Mouse (Mus musculus): Measurements from ENCODE around the gene Wwc2. TPM values are rescaled to one million over a fixed set of nuclear protein-coding genes. Genes with fewer than 3 reads are reported as not detected.
A peak's percentile ranks its signal among the peaks of the same experiment; 100 is the strongest.

Wwc2 gene
- polyA plus RNA-seq, 1 experiment from 2014 or later, result 7.7 TPM

- 88% methylated on average over 6 of the region's 6 CpGs for WGBS
- Histone ChIP-seq H3K36me3 (replicated peaks; ENCODE audit: control insufficient read depth, insufficient read depth) (no peaks in the 10 kb centered on the region), H3K4me2 (replicated peaks) (no peak overlapping the region), H3K4me3 (replicated peaks; ENCODE audit: low read length) (no peak overlapping the region), H3K27me3 (ENCODE audit: control insufficient read depth, insufficient read depth, low read length) (no peaks in the 10 kb centered on the region), H3K9me3 (ENCODE audit: control insufficient read depth, low read length) (no peaks in the 10 kb centered on the region), H3K9ac (no peak overlapping the region), H3K4me1 (replicated peaks; ENCODE audit: control insufficient read depth, insufficient read depth, low read length) (peaks cover 3% of the 10 kb centered on the region; the same call in 1 of the 2 replicates), H3K27ac (no peak overlapping the region)
- DNase-seq (ENCODE audit: low spot score), result no peak
- ATAC-seq (ENCODE audit: low FRiP score), result no peak
Measured at GRCm38 (mm10) chr8:47995391-47995790, 4.7 kb upstream of the Wwc2 start.

DNA sequence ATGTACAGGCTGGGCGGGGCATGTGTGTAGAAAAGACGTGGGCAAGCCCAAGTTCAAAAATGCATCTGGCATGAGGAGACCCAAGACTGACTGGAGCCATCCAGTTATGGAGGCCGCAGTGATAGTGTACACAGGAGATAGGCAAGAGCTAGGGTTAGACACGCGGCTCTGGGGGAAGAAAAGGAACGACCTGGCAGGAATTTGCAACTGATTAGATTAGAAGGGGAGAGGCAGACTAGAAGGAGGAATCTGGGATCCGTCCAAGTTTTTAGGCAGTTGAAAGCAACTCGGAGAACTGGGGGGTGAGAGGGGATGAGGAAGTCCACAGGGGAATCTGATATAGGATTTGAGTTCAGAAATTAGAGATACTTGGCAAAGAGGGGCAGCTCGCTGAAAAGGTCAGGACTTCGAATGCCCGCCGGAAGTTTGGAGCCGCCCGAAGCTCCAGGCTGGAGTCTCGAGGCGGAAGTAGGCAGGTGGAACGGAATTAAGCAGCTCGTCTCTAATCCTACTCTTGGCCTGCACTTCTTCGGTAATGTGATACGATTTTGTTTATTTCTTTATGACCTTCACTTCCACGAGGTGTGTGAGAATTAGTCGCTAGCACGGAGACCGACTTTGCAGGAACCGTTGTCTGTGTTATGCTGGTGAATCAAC lies 4.0 kb upstream of the Wwc2 start:
- 79% methylated on average over 25 of the region's 25 CpGs for WGBS
- peaks cover 3% of the 10 kb centered on the region; the same call in 1 of the 2 replicates for H3K4me1 ChIP-seq (replicated peaks; ENCODE audit: control insufficient read depth, insufficient read depth, low read length)
- no peak overlapping the region for H3K4me2 ChIP-seq (replicated peaks)
- H3K9ac ChIP-seq, result no peak overlapping the region
- no peak overlapping the region for H3K4me3 ChIP-seq (replicated peaks; ENCODE audit: low read length)
- no peaks in the 10 kb centered on the region for H3K36me3 ChIP-seq (replicated peaks; ENCODE audit: control insufficient read depth, insufficient read depth)
- H3K27me3 ChIP-seq (ENCODE audit: control insufficient read depth, insufficient read depth, low read length), result no peaks in the 10 kb centered on the region
- ATAC-seq (ENCODE audit: low FRiP score) (no peak), DNase-seq (ENCODE audit: low spot score) (no peak)
- H3K27ac ChIP-seq, result no peak overlapping the region
- H3K9me3 ChIP-seq (ENCODE audit: control insufficient read depth, low read length), result no peaks in the 10 kb centered on the region

DNA sequence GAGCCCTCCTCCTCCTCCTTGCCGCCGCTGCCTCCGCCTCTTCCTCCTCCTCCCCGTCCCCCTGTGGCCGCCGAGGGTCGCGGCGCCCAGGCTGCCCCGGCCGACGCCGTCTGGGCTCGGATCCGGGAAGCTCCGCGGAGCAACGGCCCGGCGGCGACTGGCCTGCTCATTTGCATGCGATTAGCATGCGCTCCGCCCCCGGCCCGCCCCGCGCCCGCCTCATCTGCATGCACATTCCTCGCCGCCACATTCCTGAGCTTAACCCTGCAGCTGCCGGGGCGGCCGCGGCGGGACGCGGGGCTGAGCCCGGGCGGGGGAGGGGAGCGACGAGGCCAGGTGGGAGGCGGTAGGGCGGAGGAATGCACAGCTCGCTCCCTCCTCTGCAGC lies 345 bp downstream of the Wwc2 start:
- no peaks in the 10 kb centered on the region for H3K27me3 ChIP-seq (ENCODE audit: control insufficient read depth, insufficient read depth, low read length)
- WGBS, result under 1% methylated on average over 41 of the region's 45 CpGs
- peak overlapping the region; percentile 73 for H3K27ac ChIP-seq
- peak overlapping the region; percentile 82 for H3K4me2 ChIP-seq (replicated peaks)
- no peaks in the 10 kb centered on the region for H3K9me3 ChIP-seq (ENCODE audit: control insufficient read depth, low read length)
- H3K36me3 ChIP-seq (replicated peaks; ENCODE audit: control insufficient read depth, insufficient read depth), result no peaks in the 10 kb centered on the region
- ATAC-seq (ENCODE audit: low FRiP score), result peak; percentile 95
- peak overlapping the region; percentile 69 for H3K9ac ChIP-seq
- peak; percentile 90 for DNase-seq (ENCODE audit: low spot score)
- peak overlapping the region; percentile 68 for H3K4me3 ChIP-seq (replicated peaks; ENCODE audit: low read length)
- H3K4me1 ChIP-seq (replicated peaks; ENCODE audit: control insufficient read depth, insufficient read depth, low read length), result peaks cover 16% of the 10 kb centered on the region

GRCm38 (mm10) chr8:47989655-47990385 lies 904 bp downstream of the Wwc2 start:
- DNase-seq (ENCODE audit: low spot score), result no peak
- H3K9me3 ChIP-seq (ENCODE audit: control insufficient read depth, low read length), result no peaks in the 10 kb centered on the region
- peak overlapping the region; percentile 69 for H3K9ac ChIP-seq
- under 1% methylated on average over 47 of the region's 66 CpGs for WGBS
- no peaks in the 10 kb centered on the region for H3K36me3 ChIP-seq (replicated peaks; ENCODE audit: control insufficient read depth, insufficient read depth)
- H3K27ac ChIP-seq, result peak overlapping the region; percentile 73
- peak; percentile 32 for ATAC-seq (ENCODE audit: low FRiP score)
- peak overlapping the region; percentile 82 for H3K4me2 ChIP-seq (replicated peaks)
- H3K27me3 ChIP-seq (ENCODE audit: control insufficient read depth, insufficient read depth, low read length), result no peaks in the 10 kb centered on the region
- peak overlapping the region; percentile 68 for H3K4me3 ChIP-seq (replicated peaks; ENCODE audit: low read length)
- H3K4me1 ChIP-seq (replicated peaks; ENCODE audit: control insufficient read depth, insufficient read depth, low read length), result peaks cover 21% of the 10 kb centered on the region

DNA sequence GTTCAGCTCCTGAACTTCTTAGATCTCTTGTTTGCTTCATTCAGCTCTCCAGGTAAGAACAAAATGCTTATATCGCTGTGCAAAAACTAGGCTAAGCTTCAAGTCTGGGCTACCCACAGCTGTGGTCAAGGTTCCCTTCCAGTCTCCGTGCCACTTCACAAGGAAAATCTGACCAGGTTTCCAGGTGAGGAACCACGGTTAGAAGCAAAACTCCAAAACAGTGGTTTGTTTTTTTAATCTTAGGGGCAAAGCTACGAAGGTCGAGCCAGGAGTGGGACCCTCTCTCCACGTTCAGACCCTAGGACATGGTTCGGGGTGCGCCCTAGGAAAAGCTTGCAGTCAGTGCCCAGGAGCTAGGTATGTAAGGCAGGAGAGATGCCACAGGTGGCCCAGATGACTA lies 1.5 kb downstream of the Wwc2 start:
- Histone ChIP-seq H3K4me2 (replicated peaks) (peak overlapping the region; percentile 82), H3K27ac (no peak overlapping the region), H3K9ac (peak overlapping the region; percentile 69), H3K27me3 (ENCODE audit: control insufficient read depth, insufficient read depth, low read length) (no peaks in the 10 kb centered on the region), H3K36me3 (replicated peaks; ENCODE audit: control insufficient read depth, insufficient read depth) (no peaks in the 10 kb centered on the region), H3K4me3 (replicated peaks; ENCODE audit: low read length) (peak overlapping the region; percentile 68), H3K4me1 (replicated peaks; ENCODE audit: control insufficient read depth, insufficient read depth, low read length) (peaks cover 21% of the 10 kb centered on the region), H3K9me3 (ENCODE audit: control insufficient read depth, low read length) (no peaks in the 10 kb centered on the region)
- DNase-seq (ENCODE audit: low spot score) (no peak), ATAC-seq (ENCODE audit: low FRiP score) (no peak)
- 22% methylated on average over 8 of the region's 8 CpGs for WGBS

GRCm38 (mm10) chr8:47988111-47988510 lies 2.6 kb downstream of the Wwc2 start:
- Histone ChIP-seq H3K36me3 (replicated peaks; ENCODE audit: control insufficient read depth, insufficient read depth) (no peaks in the 10 kb centered on the region), H3K27me3 (ENCODE audit: control insufficient read depth, insufficient read depth, low read length) (no peaks in the 10 kb centered on the region), H3K9me3 (ENCODE audit: control insufficient read depth, low read length) (no peaks in the 10 kb centered on the region), H3K4me3 (replicated peaks; ENCODE audit: low read length) (no peak overlapping the region), H3K9ac (no peak overlapping the region), H3K27ac (no peak overlapping the region), H3K4me1 (replicated peaks; ENCODE audit: control insufficient read depth, insufficient read depth, low read length) (peaks cover 21% of the 10 kb centered on the region), H3K4me2 (replicated peaks) (no peak overlapping the region)
- DNase-seq (ENCODE audit: low spot score) (no peak), ATAC-seq (ENCODE audit: low FRiP score) (no peak)
- 77% methylated on average over 15 of the region's 15 CpGs for WGBS

GRCm38 (mm10) chr8:47985644-47986043 lies 5.1 kb downstream of the Wwc2 start:
- Histone ChIP-seq H3K36me3 (replicated peaks; ENCODE audit: control insufficient read depth, insufficient read depth) (no peaks in the 10 kb centered on the region), H3K9me3 (ENCODE audit: control insufficient read depth, low read length) (no peaks in the 10 kb centered on the region), H3K4me2 (replicated peaks) (no peak overlapping the region), H3K9ac (no peak overlapping the region), H3K4me3 (replicated peaks; ENCODE audit: low read length) (no peak overlapping the region), H3K27me3 (ENCODE audit: control insufficient read depth, insufficient read depth, low read length) (no peaks in the 10 kb centered on the region), H3K4me1 (replicated peaks; ENCODE audit: control insufficient read depth, insufficient read depth, low read length) (peaks cover 18% of the 10 kb centered on the region), H3K27ac (no peak overlapping the region)
- no peak for DNase-seq (ENCODE audit: low spot score)
- WGBS, result 35% methylated on average over 10 of the region's 10 CpGs
- ATAC-seq (ENCODE audit: low FRiP score), result no peak

DNA sequence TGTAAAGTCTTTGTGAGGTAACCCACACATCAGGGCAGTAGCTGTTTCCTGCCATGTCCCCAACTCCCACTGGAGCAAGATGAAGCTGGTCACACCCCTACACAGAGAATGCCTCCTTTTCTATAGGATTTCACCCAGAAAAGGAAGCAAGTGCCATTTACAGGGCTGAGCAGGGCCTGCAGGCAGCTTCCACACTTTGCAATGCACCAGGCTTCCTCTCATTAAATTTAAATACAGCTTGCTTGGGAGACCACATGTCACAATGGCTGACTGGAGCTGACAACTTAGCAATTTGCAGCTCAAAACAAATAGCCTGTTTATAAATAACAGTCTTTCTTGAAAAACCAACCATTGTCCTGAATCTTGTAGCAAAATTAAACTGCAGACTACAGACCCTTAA lies 5.5 kb downstream of the Wwc2 start:
- ATAC-seq (ENCODE audit: low FRiP score) (no peak), DNase-seq (ENCODE audit: low spot score) (no peak)
- H3K27me3 ChIP-seq (ENCODE audit: control insufficient read depth, insufficient read depth, low read length), result no peaks in the 10 kb centered on the region
- H3K4me3 ChIP-seq (replicated peaks; ENCODE audit: low read length), result no peak overlapping the region
- no peak overlapping the region for H3K4me2 ChIP-seq (replicated peaks)
- peaks cover 18% of the 10 kb centered on the region for H3K4me1 ChIP-seq (replicated peaks; ENCODE audit: control insufficient read depth, insufficient read depth, low read length)
- H3K9ac ChIP-seq, result no peak overlapping the region
- no peaks in the 10 kb centered on the region for H3K36me3 ChIP-seq (replicated peaks; ENCODE audit: control insufficient read depth, insufficient read depth)
- 0 out of 2 replicates have a peak overlapping the region, but pooled peaks have one; percentile 4 for H3K27ac ChIP-seq
- no peaks in the 10 kb centered on the region for H3K9me3 ChIP-seq (ENCODE audit: control insufficient read depth, low read length)

GRCm38 (mm10) chr8:47981075-47981474 lies 9.6 kb downstream of the Wwc2 start:
- H3K4me2 ChIP-seq (replicated peaks), result no peak overlapping the region
- no peaks in the 10 kb centered on the region for H3K9me3 ChIP-seq (ENCODE audit: control insufficient read depth, low read length)
- DNase-seq (ENCODE audit: low spot score) (no peak), ATAC-seq (ENCODE audit: low FRiP score) (no peak)
- H3K9ac ChIP-seq, result no peak overlapping the region
- no peak overlapping the region for H3K27ac ChIP-seq
- WGBS, result 92% methylated on average over 6 of the region's 6 CpGs
- H3K4me3 ChIP-seq (replicated peaks; ENCODE audit: low read length), result no peak overlapping the region
- no peaks in the 10 kb centered on the region for H3K36me3 ChIP-seq (replicated peaks; ENCODE audit: control insufficient read depth, insufficient read depth)
- H3K4me1 ChIP-seq (replicated peaks; ENCODE audit: control insufficient read depth, insufficient read depth, low read length), result peaks cover 12% of the 10 kb centered on the region
- H3K27me3 ChIP-seq (ENCODE audit: control insufficient read depth, insufficient read depth, low read length), result no peaks in the 10 kb centered on the region

All from hindbrain, embryonic 14.5 days (tissue).